Mouse (Mus musculus): Measurements from ENCODE around the gene Galns. TPM values are rescaled to one million over a fixed set of nuclear protein-coding genes. Genes with fewer than 3 reads are reported as not detected.
A peak's percentile ranks its signal among the peaks of the same experiment; 100 is the strongest.
"Not testable (repeated sequence)": the region's sequence is repeated elsewhere in the genome, so short reads cannot be mapped to it uniquely, and the experiment has no call there.

Galns gene
- total RNA-seq, 2 experiments from 2014 or later: 8.0 to 8.3 TPM

DNA sequence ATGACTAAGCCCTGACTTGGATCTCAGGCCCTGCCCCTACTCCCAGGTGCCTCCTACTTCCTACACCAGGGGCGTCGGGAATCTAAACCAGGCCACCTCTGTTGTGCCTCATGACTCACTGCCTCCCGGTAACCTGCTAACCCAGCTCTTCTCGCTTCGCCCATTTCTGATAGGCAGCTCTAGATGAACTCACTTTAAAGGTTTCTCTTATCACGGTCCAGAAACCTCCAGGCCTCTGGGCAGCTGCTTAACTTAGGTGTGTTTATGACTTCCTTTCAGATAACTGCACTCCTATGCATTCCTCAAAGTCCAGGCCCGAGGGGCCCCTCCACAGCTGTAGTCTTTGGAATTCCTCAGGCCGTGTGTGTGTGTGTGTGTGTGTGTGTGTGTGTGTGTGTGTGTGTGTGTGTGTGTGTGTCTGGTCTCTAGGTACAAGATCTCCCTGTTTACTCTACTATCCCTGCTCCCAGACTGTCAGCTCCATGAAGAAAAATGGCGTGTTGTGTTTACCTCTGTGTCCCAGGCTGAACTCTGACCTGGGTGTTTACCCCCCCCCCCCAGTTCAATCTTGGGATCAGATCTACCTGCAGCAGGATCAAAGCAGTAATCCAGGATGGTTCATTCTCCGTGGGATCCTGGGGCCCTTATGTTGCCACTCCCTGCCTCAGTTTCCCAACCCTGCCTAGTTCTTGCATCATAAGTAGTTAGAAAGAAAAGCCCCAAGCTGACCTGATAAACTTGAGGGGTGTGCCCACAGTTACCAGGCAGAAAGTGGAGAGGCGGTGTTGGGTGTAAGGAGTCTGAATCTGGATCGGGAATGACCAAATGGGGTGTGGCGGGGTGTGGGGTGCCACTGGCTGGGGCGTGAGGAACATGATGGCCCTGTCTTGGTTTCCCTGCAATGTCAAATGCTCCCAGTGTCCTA lies 24.9 kb upstream of the Galns start:
- no peak for DNase-seq

DNA sequence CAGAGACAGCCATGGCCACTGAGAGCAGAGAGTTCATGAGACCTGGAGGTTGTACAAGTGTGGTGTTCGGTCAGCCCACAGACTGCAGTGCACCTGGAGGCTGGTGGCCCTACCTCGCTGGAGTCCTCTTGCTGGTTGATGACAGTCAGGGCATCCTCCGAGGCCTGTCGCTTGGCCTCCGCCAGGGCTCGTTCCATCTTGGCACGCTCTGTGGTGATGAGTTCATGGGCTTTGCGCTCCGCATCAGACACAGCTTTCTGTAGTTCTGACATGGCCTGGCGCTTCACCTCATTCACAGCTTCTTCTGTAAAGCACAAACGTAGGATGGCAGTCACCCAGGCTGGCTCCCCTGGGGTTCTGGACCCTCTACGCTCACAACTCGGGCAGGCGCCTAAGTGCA lies 21.9 kb upstream of the Galns start:
- DNase-seq: no peak

DNA sequence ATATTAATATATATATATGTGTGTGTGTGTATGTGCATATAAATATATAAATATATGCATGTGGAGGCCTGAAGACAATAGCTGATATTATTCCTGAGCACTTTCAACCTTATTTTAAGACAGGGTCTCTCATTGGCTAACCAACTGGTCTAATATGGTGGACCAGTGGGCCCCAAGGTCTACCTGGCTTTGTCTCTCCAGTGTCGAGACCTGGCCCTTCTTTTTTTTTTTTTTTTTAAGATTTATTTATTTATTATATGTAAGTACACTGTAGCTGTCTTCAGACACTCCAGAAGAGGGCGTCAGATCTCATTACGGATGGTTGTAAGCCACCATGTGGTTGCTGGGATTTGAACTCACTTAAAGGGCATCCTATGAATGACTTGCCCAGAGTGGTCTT lies 20.9 kb upstream of the Galns start:
- DNase-seq: not testable (repeated sequence)

DNA sequence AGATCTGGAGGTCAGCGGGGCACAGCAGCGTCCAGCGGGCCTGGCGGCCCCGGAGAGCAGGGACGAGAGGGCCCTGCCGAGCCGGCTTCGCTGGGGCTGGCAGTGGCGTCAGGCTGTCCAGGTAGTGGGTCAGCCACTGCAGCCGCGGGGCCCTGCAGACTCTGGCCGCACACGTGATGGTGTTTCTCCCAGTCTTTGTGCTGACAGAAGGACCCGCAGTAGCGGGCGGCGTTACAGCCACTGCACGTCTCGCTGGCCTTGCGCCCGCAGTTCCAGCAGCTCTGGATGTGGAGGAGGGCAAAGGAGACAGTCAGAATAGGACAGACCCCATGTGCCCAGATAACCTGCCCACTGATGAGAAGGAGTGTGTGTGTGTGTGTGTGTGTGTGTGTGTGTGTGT lies 19.4 kb upstream of the Galns start:
- DNase-seq: no peak

DNA sequence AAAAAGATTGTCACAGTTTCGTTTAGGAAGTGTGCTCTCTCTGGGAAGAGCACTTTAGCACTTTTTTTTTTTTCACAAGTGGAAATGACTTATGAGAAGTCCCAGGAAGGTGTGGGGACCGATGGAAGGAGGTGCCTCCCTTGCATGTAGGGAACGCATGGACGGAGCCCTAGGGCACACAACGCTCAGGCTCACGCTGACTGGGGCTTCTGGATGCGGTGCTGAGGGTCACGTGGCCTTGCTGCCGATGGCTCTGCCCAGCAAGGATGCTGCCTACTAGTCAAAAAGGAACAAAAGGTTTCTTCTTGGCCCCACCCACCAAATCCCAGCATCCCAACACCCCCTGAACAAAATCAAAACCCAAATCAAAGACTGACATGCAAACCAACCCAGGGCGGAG lies 18.1 kb upstream of the Galns start:
- no peak for DNase-seq

DNA sequence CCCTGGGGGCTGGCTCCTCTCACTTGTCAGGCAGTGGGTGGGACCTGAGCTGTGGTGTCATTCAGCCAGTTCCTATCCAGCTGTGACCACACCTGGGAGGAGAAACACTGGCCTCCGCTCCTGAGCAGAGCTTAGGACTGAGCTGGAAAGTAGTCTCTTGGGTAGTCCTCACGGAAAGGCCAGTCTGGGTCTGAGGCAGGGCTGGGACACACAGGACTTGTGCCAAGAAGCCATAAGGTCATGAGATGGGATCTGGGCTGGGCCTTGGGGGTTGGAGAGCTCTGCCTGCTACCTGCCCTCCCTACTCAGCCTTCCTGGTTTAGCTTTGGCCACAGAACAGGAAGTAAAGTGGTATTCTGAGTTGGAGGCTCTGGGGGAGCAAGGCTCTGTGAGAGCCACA lies 15.6 kb upstream of the Galns start:
- no peak for DNase-seq

DNA sequence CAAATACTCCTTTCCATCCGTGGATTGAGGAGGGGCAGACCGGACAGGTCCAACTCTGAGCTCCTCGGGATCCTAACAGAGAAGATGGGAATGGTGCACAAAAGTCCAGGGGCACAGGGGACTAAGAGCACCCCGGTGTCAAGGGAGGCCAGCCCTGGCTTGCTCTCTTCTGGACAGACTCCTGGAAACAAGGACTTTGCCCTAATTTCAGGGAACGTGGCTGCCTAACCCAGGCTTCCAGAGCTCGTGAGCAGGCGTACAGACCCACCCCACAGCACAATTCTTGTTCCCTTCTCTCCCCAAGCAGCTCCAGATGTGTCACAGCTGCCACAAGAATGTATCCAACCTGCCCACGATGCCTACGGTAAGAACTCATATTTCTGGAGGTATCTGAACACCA lies 14.5 kb upstream of the Galns start:
- DNase-seq: no peak

DNA sequence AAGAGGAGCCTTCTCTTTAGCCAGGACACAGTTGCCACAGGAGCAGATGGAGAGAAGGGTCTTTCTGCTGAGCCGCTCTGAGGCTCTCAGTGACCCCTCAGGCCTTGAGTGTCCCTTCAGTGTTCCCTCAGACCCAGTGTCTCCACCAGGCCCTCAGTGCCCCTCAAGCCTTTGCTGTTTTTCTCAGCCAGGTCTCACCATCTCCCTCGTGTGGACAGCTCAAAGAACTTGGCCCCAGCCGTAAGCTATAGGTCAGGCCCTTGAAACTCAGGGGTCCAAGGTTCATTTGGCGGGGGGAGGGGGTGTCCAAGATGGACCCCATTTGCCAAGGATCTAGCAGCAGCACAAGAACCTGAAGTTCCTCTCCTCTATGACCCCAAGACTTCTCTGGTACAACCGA lies 13.4 kb upstream of the Galns start:
- no peak for DNase-seq

DNA sequence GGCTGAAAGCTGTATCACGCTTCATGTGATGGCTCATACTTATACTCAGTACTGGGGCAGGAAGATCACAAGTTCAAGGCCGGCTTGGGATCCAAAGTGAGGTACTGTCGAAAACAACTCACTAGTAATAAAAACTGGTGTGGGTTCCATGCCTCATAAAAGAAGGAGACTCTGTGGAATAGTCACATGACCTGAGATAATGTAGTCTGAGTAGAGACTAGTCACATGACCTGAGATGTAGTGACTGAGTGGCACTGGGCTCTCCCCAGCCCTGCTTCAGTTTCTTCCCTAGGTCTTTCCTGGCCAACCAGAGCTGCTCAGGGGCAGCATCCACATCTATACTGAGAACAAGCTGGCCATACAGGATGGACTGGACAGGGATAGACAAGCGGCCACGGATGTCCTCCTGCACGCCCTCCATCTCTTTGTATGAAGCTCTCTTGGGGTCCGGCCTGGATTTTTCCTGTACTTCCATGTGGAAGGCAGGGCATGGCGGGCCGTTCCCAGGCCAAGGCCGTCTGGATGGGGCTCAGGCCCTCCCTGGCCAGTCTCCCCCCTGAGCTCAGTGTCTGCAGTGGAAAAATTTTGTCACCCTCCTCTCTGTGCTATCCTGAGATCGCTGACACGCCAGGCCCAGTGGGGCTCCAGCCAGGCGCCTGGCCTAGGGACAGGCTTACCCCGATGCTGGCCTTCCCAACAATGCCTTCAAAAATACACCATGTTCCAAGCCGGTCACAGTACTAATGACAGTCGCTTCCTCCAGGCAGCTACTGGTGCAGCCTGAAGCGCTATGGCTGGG lies 12.8 kb upstream of the Galns start:
- no peak for DNase-seq

DNA sequence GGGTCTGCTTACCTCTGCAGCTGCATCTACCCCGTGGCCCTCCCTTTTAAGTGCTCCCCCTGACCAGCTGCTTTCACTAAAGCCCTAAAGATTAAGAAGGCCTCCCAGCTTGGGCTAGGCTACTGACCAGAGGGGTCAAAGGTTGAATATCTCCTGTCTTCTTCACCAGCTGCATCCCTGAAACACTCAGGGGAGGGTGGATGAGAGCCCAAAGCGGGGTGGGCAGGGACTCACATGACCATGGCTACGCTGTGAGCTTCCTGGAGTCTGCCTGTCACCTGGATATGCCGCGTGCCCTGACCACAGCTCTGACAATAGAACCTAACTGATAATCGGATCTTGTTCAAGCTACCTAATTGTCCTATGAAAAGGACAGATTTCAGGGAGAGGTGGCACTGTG lies 11.5 kb upstream of the Galns start, which contains the start of gene Pabpn1l:
TSS of gene Pabpn1l (minus strand) at position 13 of the 400 bp plus-strand sequence.
- DNase-seq: no peak

DNA sequence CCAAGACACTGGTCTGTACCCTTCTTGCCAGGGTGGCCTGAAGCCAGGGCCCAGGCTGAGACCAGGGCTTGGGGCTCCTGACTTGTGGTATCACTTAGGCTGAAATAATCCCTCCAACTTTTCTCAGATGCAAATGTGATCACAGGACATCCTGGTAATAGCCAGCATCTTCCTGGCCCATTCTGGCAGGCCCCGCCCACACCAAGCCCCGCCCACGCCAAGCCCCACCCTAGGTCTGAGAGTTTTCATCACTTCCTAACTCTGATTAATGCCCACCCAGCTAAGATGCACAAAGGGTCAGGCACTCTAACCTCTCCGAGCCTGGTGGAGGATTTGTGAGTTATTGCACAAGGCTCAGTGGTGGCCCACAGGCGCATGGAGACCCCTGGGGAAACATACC lies 9.2 kb upstream of the Galns start:
- DNase-seq: no peak

DNA sequence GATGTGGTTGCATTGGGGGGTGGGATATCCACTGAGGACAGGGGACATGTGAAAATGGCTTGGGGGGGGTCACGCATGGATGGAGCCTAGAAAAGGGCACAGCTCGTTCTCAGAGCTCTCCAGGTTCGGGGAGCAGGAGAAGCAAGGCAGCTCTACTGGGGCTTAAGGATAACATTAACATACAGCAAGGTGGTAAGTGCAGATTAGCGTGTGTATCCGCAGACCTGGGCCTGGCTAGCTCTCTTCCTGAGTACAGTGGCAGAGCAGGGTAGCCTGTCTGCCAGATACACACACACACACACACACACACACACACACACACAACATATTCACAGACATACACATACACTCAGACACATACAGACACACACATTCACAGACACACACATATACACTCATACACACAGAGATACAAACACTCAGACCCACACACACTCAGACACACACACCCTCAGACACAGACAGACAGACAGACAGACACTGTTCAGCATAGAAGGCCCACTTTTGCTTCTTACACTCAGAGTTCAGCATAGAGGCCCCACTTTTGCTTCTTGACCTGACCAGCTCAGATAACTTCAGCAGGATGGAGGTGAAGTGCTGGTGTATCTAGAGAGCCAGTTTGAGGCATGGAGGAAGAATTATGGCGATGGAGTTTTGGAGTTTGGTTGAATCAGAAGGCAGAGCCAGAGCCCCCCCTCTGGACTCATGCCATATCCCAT lies 7.6 kb upstream of the Galns start:
- no peak for DNase-seq

DNA sequence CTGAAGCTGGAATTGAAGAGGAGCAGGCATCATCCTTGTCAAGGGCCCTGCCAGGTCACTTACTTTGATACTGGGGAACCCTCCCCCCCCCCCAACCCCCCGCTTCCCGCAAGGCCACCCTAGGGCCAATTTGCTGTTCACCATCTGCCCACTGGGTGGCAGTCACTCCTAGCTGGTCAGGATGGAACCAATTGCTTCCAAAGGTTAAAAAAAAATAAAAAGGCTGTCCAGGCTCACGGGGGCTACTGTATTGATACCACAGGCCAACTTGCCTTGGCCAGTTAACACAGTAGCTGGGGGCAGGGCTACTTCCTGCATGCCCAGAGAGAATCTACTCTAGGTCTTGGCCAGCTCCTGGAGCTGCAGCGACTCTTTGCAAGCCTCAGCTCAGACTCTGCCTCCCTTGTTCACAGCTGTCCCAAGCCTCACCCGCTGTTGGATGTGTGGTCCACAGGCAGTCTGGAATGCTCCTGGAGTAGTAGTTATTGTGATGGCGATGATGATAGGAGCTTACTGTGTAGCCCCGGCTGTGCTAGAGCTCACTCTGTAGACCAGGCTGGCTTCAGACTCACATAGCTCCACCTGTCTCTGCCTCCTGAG lies 6.8 kb upstream of the Galns start:
- DNase-seq: peak; percentile 92

DNA sequence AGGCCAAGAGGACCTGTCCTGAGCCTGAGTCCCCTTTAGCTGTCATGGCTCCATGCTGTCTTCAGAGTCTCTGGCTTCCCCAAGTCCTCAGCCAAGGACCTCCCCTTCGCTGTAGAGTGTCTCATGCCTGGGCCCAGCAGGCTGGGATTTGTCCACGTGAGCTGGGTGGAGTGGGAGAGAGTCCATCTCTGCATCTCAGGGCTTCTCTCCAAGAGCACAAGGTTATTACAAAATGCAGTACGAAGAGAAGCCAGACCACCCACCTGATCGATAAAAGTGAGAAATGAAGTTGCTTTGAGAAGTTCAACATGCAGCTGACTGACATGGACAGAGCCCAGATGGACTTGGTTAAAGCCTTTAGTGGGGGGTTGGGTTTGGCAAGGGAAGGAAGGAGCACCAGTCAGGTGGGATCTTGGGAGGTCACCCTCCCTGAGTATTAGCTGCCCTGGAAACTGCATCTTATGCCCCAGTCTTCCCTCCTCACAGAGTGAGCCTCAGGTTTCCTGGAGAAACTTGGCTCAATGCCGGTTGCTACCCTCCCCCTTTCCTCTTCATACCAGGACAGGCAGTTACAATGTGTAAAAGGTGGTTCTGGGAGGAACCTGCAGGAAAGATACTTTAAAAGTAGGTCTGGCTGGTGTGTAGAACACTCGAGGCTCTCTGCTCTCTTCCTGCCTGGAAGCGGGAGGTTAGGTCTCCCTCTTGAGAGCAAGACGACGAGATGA lies 5.1 kb upstream of the Galns start:
- no peak for DNase-seq

DNA sequence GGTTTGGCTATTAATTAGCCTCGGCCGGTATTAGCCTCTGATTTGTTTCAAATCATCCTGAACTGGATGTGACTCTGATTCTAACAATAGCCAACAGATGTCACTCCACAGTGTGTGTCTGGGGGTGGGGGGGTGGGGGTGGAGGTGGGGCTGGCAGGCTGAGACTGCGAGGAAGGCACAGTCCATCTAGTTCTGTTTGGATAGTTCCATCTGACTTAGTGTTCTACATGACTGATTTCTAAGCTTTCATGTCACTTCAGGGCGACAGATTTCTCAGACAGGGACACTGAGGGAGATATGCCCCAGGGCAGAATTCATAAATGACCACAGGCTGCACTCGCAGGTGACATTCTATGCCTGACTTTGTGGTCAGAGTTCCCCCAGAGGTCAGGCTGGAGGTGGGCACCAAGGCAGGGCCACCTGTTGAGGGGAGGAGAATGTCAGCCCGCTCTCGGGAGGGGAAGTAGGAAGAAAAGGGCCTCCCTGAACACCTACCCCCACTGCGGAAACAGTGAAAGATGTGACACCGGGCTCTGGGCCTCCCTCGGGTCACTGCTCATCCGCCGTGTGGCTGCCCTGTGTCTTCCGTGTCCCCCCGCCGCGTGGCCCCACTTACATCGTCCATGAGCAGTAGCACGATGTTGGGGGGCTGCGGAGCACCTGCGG lies 518 bp downstream of the Galns start:
- no peak for DNase-seq

DNA sequence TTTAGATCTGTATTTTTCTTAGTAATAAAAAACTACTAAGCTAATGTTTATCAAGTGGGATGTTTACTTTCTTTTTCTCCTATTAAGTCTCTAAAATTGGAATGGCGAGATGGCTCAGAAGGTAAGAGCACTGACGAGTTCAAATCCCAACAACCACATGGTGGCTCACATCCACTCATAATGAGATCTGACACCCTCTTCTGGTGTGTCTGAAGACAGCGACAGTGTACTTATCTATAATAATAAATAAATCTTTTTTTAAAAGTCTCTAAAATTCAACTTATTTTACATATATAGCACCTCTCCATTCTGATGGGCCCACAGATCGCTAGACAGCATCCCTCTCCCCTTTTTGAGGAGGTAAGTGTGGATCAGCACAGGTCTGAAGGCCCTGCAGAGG lies 1.1 kb downstream of the Galns start:
- no peak for DNase-seq

DNA sequence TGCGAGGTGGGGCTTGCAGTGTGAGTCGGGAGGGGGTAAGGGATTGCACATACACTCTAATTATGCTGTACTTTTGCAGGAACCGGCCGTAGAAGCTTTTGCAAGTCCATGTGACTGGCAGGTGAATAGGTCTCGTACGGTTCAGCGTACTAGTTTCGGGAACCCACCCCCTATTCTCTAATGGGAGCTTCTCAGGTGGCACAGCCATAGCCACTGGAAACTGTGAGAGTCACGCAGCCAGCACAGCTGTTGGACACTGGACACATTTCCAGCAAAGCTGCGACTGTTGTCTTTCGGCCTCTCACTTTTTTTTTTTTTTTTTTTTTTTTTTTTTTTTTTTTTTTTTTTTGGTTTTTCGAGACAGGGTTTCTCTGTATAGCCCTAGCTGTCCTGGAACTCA lies 4.5 kb downstream of the Galns start:
- DNase-seq: no peak

DNA sequence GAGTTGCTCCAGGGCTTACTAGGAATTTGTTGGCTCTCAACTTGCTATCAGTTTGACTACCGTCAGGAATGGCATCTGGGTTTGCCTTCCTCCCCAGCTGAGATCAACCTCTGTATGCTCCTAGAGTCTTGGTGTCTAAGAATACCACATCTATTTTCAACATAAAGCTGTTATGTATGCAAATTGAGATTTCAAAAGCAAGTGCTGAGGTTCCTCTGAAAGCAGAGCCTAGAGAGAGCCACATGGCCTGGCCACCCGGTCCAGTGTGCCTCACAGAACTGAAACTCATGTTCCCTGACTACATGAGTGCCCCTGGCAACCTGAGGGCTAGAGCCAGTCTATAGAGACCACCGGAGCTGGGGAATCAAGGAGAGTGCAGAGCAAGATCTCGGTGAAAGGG lies 5.9 kb downstream of the Galns start:
- no peak for DNase-seq

DNA sequence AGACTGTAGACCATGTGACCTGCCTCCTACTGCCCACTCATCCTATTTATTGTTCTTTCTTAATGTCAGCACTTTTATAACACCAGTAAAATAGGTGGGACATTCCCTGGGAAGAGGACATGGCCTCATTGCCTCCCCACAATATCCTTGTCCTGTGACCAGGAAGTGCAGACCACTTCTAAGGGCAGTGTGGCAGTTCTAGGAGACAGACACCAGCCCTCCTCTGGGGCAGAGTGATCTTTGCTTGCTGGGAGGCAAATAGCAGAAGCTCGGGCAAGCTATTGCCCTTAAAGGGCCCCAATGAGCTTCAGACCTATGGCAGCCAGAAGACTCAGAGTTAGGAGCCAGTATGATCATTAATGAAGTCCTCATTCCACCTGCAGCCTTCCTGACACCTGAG lies 6.6 kb downstream of the Galns start:
- DNase-seq: no peak

DNA sequence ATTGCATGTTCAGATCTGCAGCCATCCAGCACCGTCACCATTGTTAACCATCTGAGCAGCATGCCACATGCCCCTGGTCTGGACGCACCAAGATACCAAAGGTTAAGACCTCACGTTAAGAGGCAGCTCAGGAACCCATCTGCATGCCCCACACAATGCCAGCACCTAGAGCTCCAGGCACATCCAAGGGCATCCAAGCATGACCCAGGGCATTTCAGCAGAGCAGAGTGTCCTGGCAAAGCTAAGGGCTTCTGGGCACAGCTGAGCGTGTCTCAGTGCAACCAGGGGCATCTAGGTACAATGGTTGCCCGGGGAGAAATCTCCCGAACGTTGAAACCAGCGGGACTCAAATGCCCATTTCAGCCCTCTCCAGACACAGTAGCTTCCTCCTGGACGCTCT lies 10.6 kb downstream of the Galns start:
- DNase-seq: no peak

DNA sequence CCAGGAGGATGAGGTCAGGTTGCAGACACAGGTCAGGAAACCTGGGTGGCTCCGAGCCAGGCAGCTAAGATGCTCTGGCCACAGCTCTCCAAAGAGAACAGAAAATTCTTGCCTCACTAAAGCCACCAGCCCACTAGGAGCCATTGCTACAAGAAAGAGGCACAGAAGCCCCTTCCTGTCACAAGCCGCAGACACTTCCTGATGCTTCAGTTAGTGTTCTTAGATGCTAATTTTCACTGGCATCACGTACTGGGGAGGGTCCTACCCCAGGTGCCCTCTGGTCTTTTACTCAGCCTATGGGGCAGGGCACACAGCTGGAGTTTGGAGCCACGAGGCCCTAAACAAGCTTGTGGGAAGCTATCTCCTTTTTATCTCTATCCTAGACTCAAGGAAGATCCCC lies 15.2 kb downstream of the Galns start:
- DNase-seq: no peak

All from adrenal gland, postnatal 10 days (tissue).